8 mouse cellular contexts compared by ENCODE assay signal in the genomic region with DNA sequence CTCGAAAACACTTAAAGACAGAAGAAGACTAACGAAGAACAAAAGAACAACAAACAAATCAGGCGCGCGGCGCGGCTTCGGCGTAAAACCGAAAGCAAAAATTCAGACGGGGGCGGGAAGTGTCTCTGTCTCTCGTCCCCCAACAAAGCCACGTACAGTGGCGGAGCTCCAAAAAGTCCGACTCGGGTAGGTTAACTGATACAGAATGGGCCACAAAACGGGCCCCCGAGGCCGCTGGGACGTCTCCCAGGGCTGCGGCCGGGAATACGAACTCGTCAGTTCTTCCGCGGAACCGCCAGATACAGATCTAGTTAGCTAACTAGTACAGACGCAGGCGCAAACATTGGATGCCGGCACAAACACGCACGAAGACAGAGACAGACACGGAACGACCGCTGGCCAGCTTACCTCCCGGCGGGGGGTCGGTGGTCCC. TPM values are rescaled to one million over a fixed set of nuclear protein-coding genes. Genes with fewer than 3 reads are reported as not detected.
DNase-seq lines count a peak whose midpoint lies in the region; ATAC-seq and TF ChIP-seq lines count a peak whose summit lies in the region.
"Not testable (repeated sequence)": the region's sequence is repeated elsewhere in the genome, so short reads cannot be mapped to it uniquely, and the experiment has no call there.

No protein-coding gene starts in this region.

- not testable (repeated sequence) for ATAC-seq in forebrain, embryonic 16.5 days; heart, embryonic 13.5 days (ENCODE audit: extremely low read depth, insufficient number of reproducible peaks, low FRiP score, low TSS enrichment); intestine, postnatal 0 days; liver, postnatal 0 days; neural tube, embryonic 13.5 days (ENCODE audit: low read depth)

- peak; percentile 74 for DNase-seq in cerebellum, adult 8-10 months
- peak; percentile 63 to 64 for DNase-seq in layer of hippocampus, postnatal 36 days
- DNase-seq in liver, postnatal 0 days = not testable (repeated sequence)
- peak; percentile 22 for DNase-seq in thymus, adult 2 months

- peak overlapping the region; percentile 31; the same call in 1 of the 2 replicates for H3K4me2 ChIP-seq in forebrain, embryonic 16.5 days (ENCODE audit: low read length)
- peak overlapping the region; percentile 52 for H3K4me2 ChIP-seq in heart, embryonic 13.5 days
- peak overlapping the region; percentile 46 for H3K4me2 ChIP-seq in intestine, postnatal 0 days (replicated peaks; ENCODE audit: low read depth)
- peak overlapping the region; percentile 32 for H3K4me2 ChIP-seq in liver, postnatal 0 days (ENCODE audit: low read depth, low read length)
- H3K4me2 ChIP-seq in neural tube, embryonic 13.5 days = peak overlapping the region; percentile 38

- H3K27ac ChIP-seq in forebrain, embryonic 16.5 days (ENCODE audit: low read length); heart, embryonic 13.5 days (replicated peaks); intestine, postnatal 0 days (ENCODE audit: low read depth, low read length); liver, postnatal 0 days (ENCODE audit: low read depth); neural tube, embryonic 13.5 days (replicated peaks); thymus, adult 2 months (ENCODE audit: control insufficient read depth, insufficient read depth, low read length): not testable (repeated sequence)

- not testable (repeated sequence) for TF ChIP-seq POLR2A in thymus, adult 2 months (IDR thresholded peaks at IDR 0.05; ENCODE audit: control insufficient read depth, extremely low read depth, insufficient read depth, low read length, poor library complexity)

- not testable (repeated sequence) for H3K9me3 ChIP-seq in forebrain, embryonic 16.5 days (ENCODE audit: control insufficient read depth, low read length); heart, embryonic 13.5 days; intestine, postnatal 0 days (ENCODE audit: control insufficient read depth); liver, postnatal 0 days (ENCODE audit: low read length); neural tube, embryonic 13.5 days

- not testable (repeated sequence) for H3K27me3 ChIP-seq in forebrain, embryonic 16.5 days (replicated peaks; ENCODE audit: control insufficient read depth, insufficient read depth, low read length); heart, embryonic 13.5 days (replicated peaks); intestine, postnatal 0 days (replicated peaks; ENCODE audit: control insufficient read depth, insufficient read depth, low read length); liver, postnatal 0 days (ENCODE audit: insufficient read depth, low read length); thymus, adult 2 months (ENCODE audit: control insufficient read depth, insufficient read depth, low read length)
- H3K27me3 ChIP-seq in neural tube, embryonic 13.5 days = peaks cover 22% of the 10 kb centered on the region; the same call in 1 of the 2 replicates

- H3K4me1 ChIP-seq in forebrain, embryonic 16.5 days (replicated peaks; ENCODE audit: control insufficient read depth, insufficient read depth, low read length); heart, embryonic 13.5 days; intestine, postnatal 0 days (replicated peaks; ENCODE audit: control insufficient read depth, insufficient read depth, low read length); liver, postnatal 0 days (ENCODE audit: insufficient read depth); neural tube, embryonic 13.5 days (replicated peaks); thymus, adult 2 months (replicated peaks; ENCODE audit: control insufficient read depth, insufficient read depth, low read length): not testable (repeated sequence)

- TF ChIP-seq CTCF in intestine, postnatal 0 days (IDR thresholded peaks at IDR 0.05; ENCODE audit: low read depth); liver, postnatal 0 days (IDR thresholded peaks at IDR 0.05; ENCODE audit: low read depth); thymus, adult 2 months (IDR thresholded peaks at IDR 0.05; ENCODE audit: borderline replicate concordance, control insufficient read depth, extremely low read depth, insufficient read depth, low read length, poor library complexity): not testable (repeated sequence)

- WGBS in forebrain, embryonic 16.5 days = 36% methylated on average over 22 of the region's 39 CpGs
- 27% methylated on average over 29 of the region's 39 CpGs for WGBS in heart, embryonic 13.5 days
- 36% methylated on average over 23 of the region's 39 CpGs for WGBS in intestine, postnatal 0 days
- WGBS in liver, postnatal 0 days (ENCODE audit: insufficient replicate concordance) = 55% methylated on average over 20 of the region's 39 CpGs
- 38% methylated on average over 28 of the region's 39 CpGs for WGBS in neural tube, embryonic 13.5 days
- WGBS in thymus, adult 2 months = 32% methylated on average over 36 of the region's 39 CpGs

- not testable (repeated sequence) for H3K36me3 ChIP-seq in forebrain, embryonic 16.5 days (ENCODE audit: control insufficient read depth, insufficient read depth); heart, embryonic 13.5 days; intestine, postnatal 0 days (ENCODE audit: control insufficient read depth, insufficient read depth); liver, postnatal 0 days (replicated peaks; ENCODE audit: insufficient read depth, low read length); neural tube, embryonic 13.5 days; thymus, adult 2 months (ENCODE audit: control insufficient read depth, insufficient read depth, low read length)

- not testable (repeated sequence) for TF ChIP-seq EP300 in liver, postnatal 0 days (IDR thresholded peaks at IDR 0.05; ENCODE audit: low read depth)

- peak overlapping the region; percentile 31 for H3K4me3 ChIP-seq in forebrain, embryonic 16.5 days (replicated peaks; ENCODE audit: low read length)
- H3K4me3 ChIP-seq in heart, embryonic 13.5 days = peak overlapping the region; percentile 44
- peak overlapping the region; percentile 21 for H3K4me3 ChIP-seq in intestine, postnatal 0 days (ENCODE audit: low read depth, low read length)
- H3K4me3 ChIP-seq in liver, postnatal 0 days (ENCODE audit: low read depth, low read length) = peak overlapping the region; percentile 25; the same call in 1 of the 2 replicates
- H3K4me3 ChIP-seq in neural tube, embryonic 13.5 days = peak overlapping the region; percentile 28
- peak overlapping the region; percentile 54 for H3K4me3 ChIP-seq in thymus, adult 2 months (ENCODE audit: control insufficient read depth, insufficient read depth, low read length)

- not testable (repeated sequence) for H3K9ac ChIP-seq in forebrain, embryonic 16.5 days (replicated peaks; ENCODE audit: low read depth, low read length); heart, embryonic 13.5 days; intestine, postnatal 0 days (ENCODE audit: low read depth, low read length); liver, postnatal 0 days (replicated peaks); neural tube, embryonic 13.5 days

RNA-seq across cellular contexts. Expression of a gene that starts 31.4 kb away (rescaled TPM):
- polyA plus RNA-seq in forebrain, embryonic 16.5 days (2015; fragmentation: Nextera tagmentation; extraction: Ambion mirVana) = 37.5 and 40.7 TPM in 2 replicates
- polyA plus RNA-seq in heart, embryonic 13.5 days (2015; fragmentation: Nextera tagmentation; extraction: Ambion mirVana) = 31.4 and 33.7 TPM in 2 replicates
- polyA plus RNA-seq in intestine, postnatal 0 days (2015; fragmentation: Nextera tagmentation; extraction: Ambion mirVana) = 12.3 and 12.4 TPM in 2 replicates
- 10 to 100 TPM; 38.1 to 40.0 TPM for total RNA-seq in layer of hippocampus, postnatal 36 days (2021)
- 14.2 and 14.5 TPM in 2 replicates for polyA plus RNA-seq in liver, postnatal 0 days (2015; fragmentation: Nextera tagmentation; extraction: Ambion mirVana)
- polyA plus RNA-seq in neural tube, embryonic 13.5 days (2015; fragmentation: Nextera tagmentation; extraction: Ambion mirVana) = 25.7 and 25.9 TPM in 2 replicates
- polyA plus RNA-seq in thymus, adult 2 months (2012; rRNA removed) = 33.6 and 41.3 TPM in 2 replicates

RNA-seq across cellular contexts. Expression of a gene that starts 59.4 kb away (rescaled TPM):
- polyA plus RNA-seq in forebrain, embryonic 16.5 days (2015; fragmentation: Nextera tagmentation; extraction: Ambion mirVana) = 33.7 and 36.2 TPM in 2 replicates
- polyA plus RNA-seq in heart, embryonic 13.5 days (2015; fragmentation: Nextera tagmentation; extraction: Ambion mirVana) = 44.6 and 49.1 TPM in 2 replicates
- 191 and 210 TPM in 2 replicates for polyA plus RNA-seq in intestine, postnatal 0 days (2015; fragmentation: Nextera tagmentation; extraction: Ambion mirVana)
- 10 to 100 TPM; 12.9 to 13.1 TPM for total RNA-seq in layer of hippocampus, postnatal 36 days (2021)
- 35.3 and 38.9 TPM in 2 replicates for polyA plus RNA-seq in liver, postnatal 0 days (2015; fragmentation: Nextera tagmentation; extraction: Ambion mirVana)
- polyA plus RNA-seq in neural tube, embryonic 13.5 days (2015; fragmentation: Nextera tagmentation; extraction: Ambion mirVana) = 25.7 and 27.4 TPM in 2 replicates
- 7.7 and 10.3 TPM in 2 replicates for polyA plus RNA-seq in thymus, adult 2 months (2012; rRNA removed)
